Comparison of ENCODE assay signal across 25 mouse cellular contexts in the genomic region with DNA sequence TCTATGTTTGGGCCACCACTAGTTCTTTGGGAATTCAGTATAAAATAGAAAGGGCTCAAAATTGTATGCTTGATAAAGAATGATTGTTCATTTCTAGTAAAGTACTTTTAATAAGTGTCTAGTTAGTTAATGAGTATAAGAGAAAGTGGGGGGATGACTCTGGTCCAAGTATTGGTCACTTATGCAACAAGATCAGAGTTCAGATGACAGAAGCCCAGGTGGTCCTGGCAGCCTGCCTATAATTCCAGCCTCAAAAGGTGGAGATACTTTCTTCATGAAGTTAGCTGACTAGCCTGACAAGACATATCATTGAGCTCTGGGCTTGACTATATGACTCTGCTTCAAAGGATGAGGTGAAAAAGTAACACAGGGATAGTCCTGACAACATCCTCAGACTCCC. TPM values are rescaled to one million over a fixed set of nuclear protein-coding genes. Genes with fewer than 3 reads are reported as not detected.
DNase-seq lines count a peak whose midpoint lies in the region; ATAC-seq and TF ChIP-seq lines count a peak whose summit lies in the region.
"Had no signal": no experiment of that assay in that cellular context is flagged by ENCODE, and none has a peak within 500 bp of the region (broad histone marks: within the 10 kb centered on the region; RNA-seq: fewer than 3 reads in every experiment).

No protein-coding gene starts in this region.

- ATAC-seq in liver, embryonic 15.5 days (ENCODE audit: insufficient read depth) = peak; percentile 61; the same call in 1 of the 2 replicates
- ATAC-seq in hindbrain, embryonic 12.5 days (ENCODE audit: low FRiP score) = no peak
- ATAC-seq: hindbrain, postnatal 0 days; intestine, embryonic 15.5 days had no signal

- DNase-seq in kidney, adult 2 months = peak; percentile 94
- peak; percentile 96 for DNase-seq in kidney, adult 9 months
- DNase-seq in kidney, postnatal 14 days = peak; percentile 85
- DNase-seq in adrenal gland, adult 18-20 months (ENCODE audit: low spot score in 2 of 2) = no peak
- no peak for DNase-seq in ovary, postnatal 10 days (ENCODE audit: low spot score)
- DNase-seq: adrenal gland, adult 2 months; B cell, adult 2 months; cerebellum, adult 2 months; gastrocnemius, postnatal 10 days; lung, embryonic 14.5 days; lung, postnatal 36 days; thymus, postnatal 4 days had no signal

- TF ChIP-seq CTCF in kidney, adult 2 months (conservative IDR thresholded peaks at IDR 0.05; ENCODE audit: insufficient read depth, insufficient read length, low read depth, low read length) = no peak

- no peaks in the 10 kb centered on the region for H3K27me3 ChIP-seq in kidney, adult 2 months (replicated peaks; ENCODE audit: control insufficient read depth, insufficient read depth, low read length)
- H3K27me3 ChIP-seq in liver, embryonic 15.5 days = no peaks in the 10 kb centered on the region
- H3K27me3 ChIP-seq in hindbrain, embryonic 12.5 days = no peaks in the 10 kb centered on the region
- H3K27me3 ChIP-seq: embryonic facial prominence, embryonic 15.5 days; forebrain, embryonic 12.5 days; heart, embryonic 15.5 days; intestine, embryonic 15.5 days; neural tube, embryonic 12.5 days had no signal

- no peaks in the 10 kb centered on the region for H3K36me3 ChIP-seq in kidney, adult 2 months (ENCODE audit: control insufficient read depth, insufficient read depth, low read length)
- H3K36me3 ChIP-seq in liver, embryonic 15.5 days (replicated peaks) = no peaks in the 10 kb centered on the region
- no peaks in the 10 kb centered on the region for H3K36me3 ChIP-seq in hindbrain, embryonic 12.5 days
- H3K36me3 ChIP-seq: embryonic facial prominence, embryonic 10.5 days; embryonic facial prominence, embryonic 15.5 days; forebrain, embryonic 12.5 days; heart, embryonic 10.5 days; heart, embryonic 15.5 days; intestine, embryonic 15.5 days; limb, embryonic 13.5 days; neural tube, embryonic 12.5 days had no signal

- H3K27ac ChIP-seq in kidney, adult 2 months (ENCODE audit: insufficient read depth, low read depth, low read length) = peak overlapping the region; percentile 98
- H3K27ac ChIP-seq in liver, embryonic 15.5 days (replicated peaks) = 0 out of 2 replicates have a peak overlapping the region, but pooled peaks have one; percentile 19
- H3K27ac ChIP-seq in hindbrain, embryonic 12.5 days = no peak overlapping the region
- H3K27ac ChIP-seq: embryonic facial prominence, embryonic 10.5 days; embryonic facial prominence, embryonic 15.5 days; forebrain, embryonic 12.5 days; heart, embryonic 10.5 days; heart, embryonic 15.5 days; hindbrain, postnatal 0 days; intestine, embryonic 15.5 days; limb, embryonic 13.5 days; neural tube, embryonic 12.5 days had no signal

- no peak for TF ChIP-seq POLR2A in kidney, adult 2 months (IDR thresholded peaks at IDR 0.05; ENCODE audit: low read depth, low read length)

- no peaks in the 10 kb centered on the region for H3K9me3 ChIP-seq in liver, embryonic 15.5 days (replicated peaks)
- no peaks in the 10 kb centered on the region for H3K9me3 ChIP-seq in hindbrain, embryonic 12.5 days (replicated peaks)
- H3K9me3 ChIP-seq: embryonic facial prominence, embryonic 10.5 days; embryonic facial prominence, embryonic 15.5 days; forebrain, embryonic 12.5 days; heart, embryonic 10.5 days; heart, embryonic 15.5 days; intestine, embryonic 15.5 days; limb, embryonic 13.5 days; neural tube, embryonic 12.5 days had no signal

- no peak overlapping the region for H3K4me3 ChIP-seq in kidney, adult 2 months (ENCODE audit: insufficient read depth, low read depth, low read length)
- no peak overlapping the region for H3K4me3 ChIP-seq in liver, embryonic 15.5 days (replicated peaks)
- no peak overlapping the region for H3K4me3 ChIP-seq in hindbrain, embryonic 12.5 days
- H3K4me3 ChIP-seq: embryonic facial prominence, embryonic 10.5 days; embryonic facial prominence, embryonic 15.5 days; forebrain, embryonic 12.5 days; heart, embryonic 10.5 days; heart, embryonic 15.5 days; intestine, embryonic 15.5 days; limb, embryonic 13.5 days; myocyte; neural tube, embryonic 12.5 days had no signal

- H3K9ac ChIP-seq in liver, embryonic 15.5 days = no peak overlapping the region
- no peak overlapping the region for H3K9ac ChIP-seq in hindbrain, embryonic 12.5 days
- H3K9ac ChIP-seq: embryonic facial prominence, embryonic 15.5 days; forebrain, embryonic 12.5 days; heart, embryonic 15.5 days; intestine, embryonic 15.5 days; limb, embryonic 13.5 days; lung, embryonic 14.5 days; neural tube, embryonic 12.5 days had no signal

- H3K4me1 ChIP-seq in kidney, adult 2 months (ENCODE audit: control insufficient read depth, insufficient read depth, low read length) = peaks cover 10% of the 10 kb centered on the region; the same call in 1 of the 2 replicates
- H3K4me1 ChIP-seq in liver, embryonic 15.5 days (replicated peaks) = no peaks in the 10 kb centered on the region
- no peaks in the 10 kb centered on the region for H3K4me1 ChIP-seq in hindbrain, embryonic 12.5 days
- H3K4me1 ChIP-seq: embryonic facial prominence, embryonic 10.5 days; embryonic facial prominence, embryonic 15.5 days; forebrain, embryonic 12.5 days; heart, embryonic 10.5 days; heart, embryonic 15.5 days; intestine, embryonic 15.5 days; limb, embryonic 13.5 days; neural tube, embryonic 12.5 days had no signal

- H3K4me2 ChIP-seq in liver, embryonic 15.5 days = no peak overlapping the region
- H3K4me2 ChIP-seq in hindbrain, embryonic 12.5 days (replicated peaks) = no peak overlapping the region
- H3K4me2 ChIP-seq: embryonic facial prominence, embryonic 15.5 days; forebrain, embryonic 12.5 days; heart, embryonic 15.5 days; intestine, embryonic 15.5 days; limb, embryonic 13.5 days; lung, embryonic 14.5 days; midbrain, embryonic 11.5 days; neural tube, embryonic 12.5 days had no signal

RNA-seq across cellular contexts. Expression of a gene that starts 57.3 kb away (rescaled TPM):
- 262 and 276 TPM in 2 replicates for polyA plus RNA-seq in kidney, adult 2 months (2012; rRNA removed)
- polyA plus RNA-seq in liver, embryonic 15.5 days (2015; fragmentation: Nextera tagmentation; extraction: Ambion mirVana) = 39.1 and 43.1 TPM in 2 replicates
- 11.0 and 13.6 TPM in 2 replicates for polyA plus RNA-seq in hindbrain, embryonic 12.5 days (2016; fragmentation: Nextera tagmentation; extraction: Ambion mirVana)
- total RNA-seq in adrenal gland, adult 18-20 months (2021) = 10 to 100 TPM in 1 of 2 experiments, 1 to 10 TPM in 1; 6.0 to 12.5 TPM

Comparison
In these comparisons a context has a peak if more than half of its experiments do, and no peak if none do; other contexts are left out.
1. DNase-seq: peak in kidney, adult 2 months (single experiment), kidney, adult 9 months (single experiment) and kidney, postnatal 14 days (single experiment); none in adrenal gland, adult 18-20 months (0 of 2) and ovary, postnatal 10 days (single experiment).